Mouse (Mus musculus) frontal cortex, adult 2 months (tissue): ENCODE measurements at regions not wholly inside any gene's neighbourhood (a gene's known extent, or its start where the extent isn't known, plus 50 kb on each side); places are given as distances from the start of the nearest gene placed in this dataset.

Source experiments
- DNase-seq, 2 experiments: peaks; one replicate each; pipeline ENCODE4 v3.0.0; 2022; ENCODE audit warnings: low spot score in 1 of 2; ENCODE audit errors: extremely low spot score in 1 of 2

DNA sequence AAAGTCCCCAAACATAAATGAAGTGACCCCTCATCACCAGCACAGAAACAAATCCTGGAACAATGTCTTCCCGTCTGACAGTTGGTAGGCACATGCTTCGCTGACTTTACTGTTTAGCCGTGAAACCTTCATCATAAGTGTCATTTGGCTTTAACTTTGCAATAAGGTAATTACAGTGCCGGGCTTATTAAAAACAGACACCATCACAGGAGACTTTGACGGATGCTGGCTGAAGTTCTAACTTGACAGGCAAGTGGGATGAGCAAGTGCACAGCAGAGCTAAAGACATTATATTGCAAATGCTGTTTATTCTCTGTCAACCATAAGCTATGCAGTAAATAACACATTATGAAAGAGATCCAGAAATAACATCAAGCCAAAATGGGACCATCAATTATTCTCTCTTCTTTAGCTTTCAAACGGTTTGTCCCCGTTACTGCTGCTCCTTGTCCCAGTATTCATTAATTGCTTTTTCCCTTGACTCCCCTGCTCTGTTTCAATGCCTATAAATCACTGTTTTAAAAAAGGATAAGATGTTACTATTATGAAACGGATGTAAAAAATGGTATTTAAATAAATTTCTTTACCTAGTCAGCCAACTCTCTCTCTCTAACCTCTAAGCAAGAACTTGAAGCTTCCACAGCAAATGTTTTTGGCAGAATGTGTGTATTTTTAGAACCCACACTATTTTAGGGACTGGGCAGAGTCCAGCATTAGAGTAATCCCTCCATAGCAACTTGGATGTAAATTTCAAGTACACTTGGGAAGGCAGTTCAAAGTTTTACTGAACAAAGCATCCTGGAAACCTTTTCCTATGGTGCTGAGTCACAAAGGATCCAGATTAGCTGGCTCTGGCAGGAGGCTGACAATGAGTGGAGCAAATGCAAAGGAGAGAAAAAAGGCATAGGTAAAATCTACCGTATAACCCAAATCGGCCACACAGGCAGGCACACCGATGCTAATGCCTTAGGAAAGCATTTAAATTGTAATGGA lies 464.4 kb downstream of the Rps29 start:
- DNase-seq = peak in 1 of 2 experiments; percentile 7

DNA sequence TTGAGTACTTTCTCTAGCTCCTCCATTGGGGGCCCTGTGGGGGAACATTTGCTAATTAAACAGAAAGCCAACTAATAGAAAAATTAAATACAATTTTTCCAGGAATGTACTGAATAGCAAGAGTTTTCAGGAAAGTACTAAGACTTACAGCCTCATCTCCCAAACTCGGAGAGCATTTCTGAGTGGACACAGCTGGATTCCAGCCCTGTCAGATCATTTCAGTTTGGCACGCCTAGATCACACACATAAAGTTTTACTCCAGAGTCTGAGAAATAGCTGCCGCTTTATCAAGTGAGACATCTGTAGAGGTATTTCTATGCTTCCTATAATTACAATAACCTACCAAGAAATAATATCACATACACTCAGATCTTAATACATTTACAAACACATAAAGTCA lies 470.7 kb downstream of the Rps29 start:
- DNase-seq = no peak

DNA sequence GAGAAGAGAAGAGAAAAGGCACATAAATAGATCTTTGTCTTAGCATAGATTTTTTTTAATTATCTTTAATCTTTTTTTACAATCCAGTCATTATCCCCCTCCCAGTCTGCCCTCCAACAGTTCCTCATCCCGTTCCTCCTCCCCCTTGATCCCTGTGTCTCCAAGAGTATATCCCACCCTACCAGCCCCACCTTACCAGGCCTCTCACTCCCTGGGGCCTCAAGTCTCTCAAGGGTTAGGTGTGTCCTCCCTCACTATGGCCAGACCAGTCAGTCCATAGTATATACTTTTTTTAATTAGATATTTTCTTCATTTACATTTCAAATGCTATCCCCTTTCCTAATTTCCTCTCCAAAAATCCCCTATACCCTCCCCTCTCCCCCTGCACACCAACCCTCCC lies 475.1 kb downstream of the Rps29 start:
- no peak for DNase-seq

DNA sequence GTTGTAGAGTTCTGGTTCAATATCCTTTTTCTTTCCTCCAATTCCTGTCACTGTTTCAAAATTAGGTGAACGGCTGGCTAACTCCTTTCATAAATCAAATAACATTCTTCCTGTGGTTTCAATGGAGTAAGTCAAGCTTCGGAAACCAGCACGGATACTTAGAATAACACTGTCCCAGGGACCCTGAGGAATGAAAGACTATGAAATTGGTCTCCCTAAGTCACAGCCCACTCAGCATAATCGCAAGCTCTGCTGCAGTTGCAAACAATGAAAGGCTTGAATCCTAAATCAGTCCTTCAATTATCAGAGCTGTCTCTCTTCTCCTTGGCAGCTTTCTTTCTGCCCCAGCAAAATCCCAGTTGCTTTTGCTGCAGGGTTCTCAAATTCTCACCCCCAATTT lies 475.8 kb downstream of the Rps29 start:
- no peak for DNase-seq

DNA sequence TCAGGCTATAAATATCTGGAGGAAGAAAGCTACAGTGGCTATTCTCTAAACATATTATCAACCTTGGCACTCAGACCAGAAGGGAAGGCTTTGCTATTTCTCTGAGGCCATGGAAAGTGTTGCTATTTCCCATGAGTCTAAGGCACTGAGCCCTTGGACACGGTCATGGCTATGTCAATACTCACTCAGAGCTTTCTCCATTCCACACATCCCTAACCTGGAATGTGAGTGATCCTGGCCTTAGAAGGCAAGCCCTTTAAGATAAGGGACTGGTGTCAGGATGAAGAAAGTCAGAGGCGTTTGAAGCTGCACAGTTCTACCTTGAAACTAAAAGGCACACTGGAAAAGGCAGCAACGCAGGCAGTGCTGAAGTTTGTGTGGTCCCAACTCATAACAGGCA lies 478.3 kb downstream of the Rps29 start:
- DNase-seq = no peak

DNA sequence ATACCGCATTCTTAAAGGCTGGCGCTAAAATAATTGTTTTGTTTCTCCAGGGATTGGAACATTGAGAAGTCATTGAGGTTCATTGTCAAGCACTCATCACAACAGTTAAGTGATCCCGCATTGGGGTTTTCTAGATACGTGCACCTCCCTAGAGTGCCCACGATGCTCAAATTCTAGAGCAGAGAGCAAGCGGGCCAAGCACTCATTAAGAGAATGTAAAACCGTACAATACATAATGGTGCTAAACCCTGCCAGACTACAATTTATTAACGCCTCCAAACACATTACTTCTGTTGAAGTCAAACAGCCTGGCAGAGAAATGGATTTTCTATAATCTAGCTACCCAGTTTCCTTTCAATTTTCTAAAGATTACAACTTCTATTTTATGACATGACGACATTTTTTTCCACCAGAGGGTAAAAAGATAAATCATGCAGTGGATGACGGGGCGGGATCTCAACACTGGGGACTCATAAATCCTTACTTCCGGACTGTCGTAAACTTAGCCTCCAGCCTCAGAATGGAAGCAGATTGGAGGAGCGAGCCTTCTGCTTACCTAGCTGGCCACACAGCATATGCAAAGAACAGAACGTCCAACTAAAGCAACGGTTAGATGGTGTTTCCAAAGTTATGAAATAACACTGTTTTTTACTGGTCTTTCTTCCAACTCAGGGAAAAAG lies 482.8 kb downstream of the Rps29 start:
- DNase-seq = no peak

DNA sequence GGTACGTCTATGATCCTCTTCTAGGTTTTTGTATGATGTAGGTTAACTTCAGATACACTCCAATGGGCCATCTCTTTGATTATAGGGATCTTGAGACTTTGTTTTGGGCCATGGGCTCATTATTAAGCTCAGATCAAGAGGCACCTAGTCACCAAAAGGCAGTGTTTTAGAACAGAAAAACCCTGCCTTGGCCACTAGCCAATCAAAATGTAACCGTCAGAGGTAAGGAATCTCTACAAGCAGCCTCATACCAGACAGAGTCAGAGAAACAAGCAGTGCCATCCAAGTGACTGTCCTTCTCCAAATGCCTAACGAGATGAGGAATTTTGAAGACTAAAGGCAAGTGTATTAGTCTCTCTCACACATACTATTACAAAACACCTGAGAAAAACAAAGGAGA lies 487.0 kb downstream of the Rps29 start:
- no peak for DNase-seq

DNA sequence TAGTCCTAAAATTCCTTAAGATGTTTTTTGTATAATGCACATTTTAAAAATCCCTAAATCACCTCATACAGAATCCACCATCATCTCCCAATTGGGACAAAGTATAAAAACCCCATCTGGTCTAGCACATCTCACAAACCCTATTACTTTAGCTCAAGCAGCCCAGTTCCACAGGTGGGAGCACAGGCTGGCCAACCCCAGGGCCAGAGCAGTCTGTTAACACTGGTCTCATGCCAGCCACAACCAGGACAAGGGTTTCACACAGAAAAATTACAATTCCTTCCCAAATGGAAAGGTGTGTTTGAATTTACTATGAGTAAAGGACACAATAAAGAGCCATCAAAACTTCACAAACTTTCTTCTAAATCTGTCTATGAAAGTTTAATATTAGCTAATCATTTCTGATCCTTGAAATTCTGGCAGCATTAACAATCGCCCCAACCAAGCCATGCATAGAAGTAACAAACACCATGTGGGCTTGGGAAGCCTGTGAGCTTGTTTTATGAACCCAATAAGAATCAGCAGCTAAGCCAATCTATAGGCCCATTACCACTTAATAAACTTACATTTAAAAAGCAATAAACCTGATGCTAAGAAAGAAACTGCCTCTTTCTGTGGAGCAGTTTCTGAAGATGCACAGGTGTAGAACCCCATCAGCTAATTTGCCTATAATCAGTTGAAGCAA lies 512.9 kb downstream of the Rps29 start:
- no peak for DNase-seq

DNA sequence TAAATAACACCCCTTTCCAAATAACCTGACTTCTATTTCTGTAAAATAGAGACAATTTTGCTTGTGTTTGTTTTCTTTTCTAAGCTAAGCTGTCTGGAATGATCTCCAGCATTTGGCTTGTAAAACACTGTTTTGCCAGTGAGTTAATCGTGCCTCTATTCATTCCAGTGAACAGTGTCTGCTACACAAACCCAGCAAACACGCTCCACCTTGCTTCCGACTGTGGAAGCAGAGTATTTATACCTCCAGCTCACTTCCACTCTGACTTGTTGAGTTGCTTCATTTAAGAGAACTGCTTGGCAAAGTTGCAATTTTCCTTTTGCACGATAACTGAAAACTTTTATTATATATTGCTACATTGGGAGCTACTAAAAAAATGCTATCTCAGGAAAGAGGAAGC lies 515.3 kb downstream of the Rps29 start:
- DNase-seq = peak in 1 of 2 experiments; percentile 22

DNA sequence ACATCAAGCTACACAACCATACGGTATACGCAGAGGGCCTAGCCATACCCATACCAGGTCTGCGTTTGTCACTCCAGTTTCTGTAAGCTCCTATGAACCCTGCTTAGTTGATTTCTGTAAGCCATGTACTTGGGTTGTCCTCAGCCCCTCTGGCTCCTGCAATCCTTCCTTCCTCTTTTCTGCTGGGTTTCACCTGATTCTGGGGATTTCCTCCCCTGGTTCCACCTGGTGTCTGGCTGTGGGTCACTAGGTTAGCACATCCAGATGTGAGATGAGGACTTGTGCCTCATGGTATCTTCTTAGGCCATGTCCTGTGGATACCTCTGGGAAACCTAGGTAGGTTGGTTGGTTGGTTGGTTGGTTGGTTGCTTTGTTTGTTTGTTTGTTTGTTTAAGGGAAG lies 526.5 kb downstream of the Rps29 start:
- no peak for DNase-seq

DNA sequence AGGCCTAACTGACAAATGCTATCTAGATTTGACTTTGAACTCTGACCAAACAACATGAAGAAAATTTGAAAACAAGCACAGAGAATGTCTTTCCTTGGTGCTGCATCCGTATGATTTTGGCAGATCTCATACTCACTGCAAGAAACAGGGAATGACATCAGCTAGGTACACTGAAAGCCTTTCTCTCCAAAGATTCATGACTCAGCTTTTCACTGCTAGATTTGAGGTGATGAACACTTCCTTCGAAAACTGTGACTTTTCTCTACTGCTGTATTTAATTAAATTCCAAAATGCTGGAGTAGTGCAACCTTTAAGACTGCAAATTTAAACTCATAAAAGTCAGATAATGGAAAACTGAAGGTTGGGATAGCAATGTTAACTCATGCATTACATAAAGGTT lies 540.6 kb downstream of the Rps29 start:
- peak in 1 of 2 experiments; percentile 52 for DNase-seq

DNA sequence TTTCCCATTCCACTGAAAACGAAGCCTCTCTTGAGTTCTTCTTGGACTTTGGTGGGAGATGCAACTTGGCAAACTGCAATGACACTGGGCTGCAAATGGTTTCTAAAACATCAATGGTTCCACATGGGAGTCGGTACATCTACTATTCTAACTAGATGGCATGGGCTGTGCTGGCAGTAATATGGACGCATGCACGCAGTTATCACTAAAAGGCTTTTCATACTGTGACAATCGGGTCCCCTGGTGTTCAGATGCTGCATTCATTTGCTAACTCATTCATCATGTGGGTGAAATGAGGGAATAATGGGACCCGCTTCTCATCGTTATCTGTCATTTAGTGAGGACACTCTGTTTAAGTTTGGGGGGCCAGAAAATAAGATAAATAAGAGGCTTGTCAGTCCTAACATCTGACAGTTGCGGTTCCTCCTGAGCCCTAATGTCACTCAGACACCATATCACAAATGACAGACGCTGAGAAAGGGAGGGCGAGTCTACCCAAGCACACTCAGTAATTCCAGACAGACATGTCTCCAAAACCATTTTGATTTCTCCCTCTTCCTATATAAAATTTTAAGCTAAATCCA lies 553.5 kb downstream of the Rps29 start:
- no peak for DNase-seq

DNA sequence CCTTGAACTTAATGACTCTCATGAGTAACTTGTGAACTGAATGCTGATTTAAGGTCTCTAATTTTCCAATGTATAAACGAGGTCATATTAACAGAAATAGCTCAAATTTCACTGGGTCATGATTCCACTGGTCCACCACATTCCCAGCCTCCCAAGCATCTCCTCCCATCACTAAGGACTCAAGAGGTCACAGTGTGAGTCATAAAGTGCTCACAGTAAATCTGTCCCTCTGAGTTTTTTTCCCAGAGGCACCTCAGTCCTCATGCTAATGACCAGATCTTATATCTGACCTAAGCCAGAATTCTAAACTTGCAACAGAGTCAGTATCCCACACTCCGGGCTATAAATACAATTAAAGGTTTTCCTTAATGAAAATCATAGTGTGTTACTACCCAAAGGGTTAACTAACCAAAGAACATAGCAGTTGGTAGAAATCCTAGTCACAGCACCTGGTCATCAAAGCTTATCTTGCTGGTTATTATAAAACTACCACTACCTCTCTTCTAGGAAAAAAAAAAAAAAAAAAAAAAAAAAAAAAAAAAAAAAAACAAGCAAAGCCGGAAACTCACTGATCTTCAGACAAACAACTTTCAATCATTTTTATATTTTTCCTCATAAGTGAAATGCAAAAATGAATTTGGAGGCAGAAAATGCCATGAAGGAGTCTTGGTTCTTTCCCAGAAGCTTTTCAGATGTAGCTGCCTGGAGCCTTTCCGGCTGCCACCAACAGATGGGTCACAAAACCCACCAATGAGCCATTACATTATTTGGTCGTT lies 554.3 kb downstream of the Rps29 start:
- DNase-seq = no peak

DNA sequence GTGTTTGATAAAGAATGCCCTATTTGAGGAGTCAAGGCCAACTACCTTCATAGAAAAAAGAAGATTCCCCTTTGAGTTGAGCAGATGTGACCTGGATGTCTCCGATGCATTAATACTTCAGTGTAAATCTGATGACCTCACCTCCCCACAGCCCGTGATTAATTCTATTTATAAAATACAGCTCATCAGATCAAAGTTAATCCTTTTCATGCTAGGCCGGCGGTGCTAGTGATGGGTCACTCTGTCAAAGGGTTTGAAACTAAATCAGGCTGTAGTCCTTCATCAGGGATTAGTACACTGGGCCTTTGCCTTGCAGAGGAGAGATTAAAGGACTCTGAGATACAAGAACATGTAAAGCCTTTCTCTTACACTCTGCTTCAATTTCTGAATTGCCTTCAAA lies 556.3 kb downstream of the Rps29 start:
- no peak for DNase-seq

DNA sequence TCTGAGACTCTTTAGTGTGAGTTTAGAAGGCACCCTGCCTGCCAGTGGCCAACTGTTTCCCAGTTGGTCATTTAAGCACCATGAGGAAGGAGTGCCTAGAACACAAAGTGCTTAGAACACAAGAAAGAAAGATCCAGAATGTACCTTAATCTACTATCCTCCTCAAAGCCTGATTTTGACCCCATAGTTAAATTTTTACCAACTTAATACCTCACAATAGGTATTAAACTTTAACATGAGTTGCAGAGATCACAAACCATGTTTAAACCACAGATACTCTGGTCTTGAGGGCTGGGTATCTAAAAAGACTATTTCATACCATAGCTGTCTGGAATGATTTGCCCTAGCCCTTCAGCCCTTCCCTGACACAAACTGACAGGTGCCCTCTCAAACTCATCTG lies 557.6 kb downstream of the Rps29 start:
- no peak for DNase-seq

DNA sequence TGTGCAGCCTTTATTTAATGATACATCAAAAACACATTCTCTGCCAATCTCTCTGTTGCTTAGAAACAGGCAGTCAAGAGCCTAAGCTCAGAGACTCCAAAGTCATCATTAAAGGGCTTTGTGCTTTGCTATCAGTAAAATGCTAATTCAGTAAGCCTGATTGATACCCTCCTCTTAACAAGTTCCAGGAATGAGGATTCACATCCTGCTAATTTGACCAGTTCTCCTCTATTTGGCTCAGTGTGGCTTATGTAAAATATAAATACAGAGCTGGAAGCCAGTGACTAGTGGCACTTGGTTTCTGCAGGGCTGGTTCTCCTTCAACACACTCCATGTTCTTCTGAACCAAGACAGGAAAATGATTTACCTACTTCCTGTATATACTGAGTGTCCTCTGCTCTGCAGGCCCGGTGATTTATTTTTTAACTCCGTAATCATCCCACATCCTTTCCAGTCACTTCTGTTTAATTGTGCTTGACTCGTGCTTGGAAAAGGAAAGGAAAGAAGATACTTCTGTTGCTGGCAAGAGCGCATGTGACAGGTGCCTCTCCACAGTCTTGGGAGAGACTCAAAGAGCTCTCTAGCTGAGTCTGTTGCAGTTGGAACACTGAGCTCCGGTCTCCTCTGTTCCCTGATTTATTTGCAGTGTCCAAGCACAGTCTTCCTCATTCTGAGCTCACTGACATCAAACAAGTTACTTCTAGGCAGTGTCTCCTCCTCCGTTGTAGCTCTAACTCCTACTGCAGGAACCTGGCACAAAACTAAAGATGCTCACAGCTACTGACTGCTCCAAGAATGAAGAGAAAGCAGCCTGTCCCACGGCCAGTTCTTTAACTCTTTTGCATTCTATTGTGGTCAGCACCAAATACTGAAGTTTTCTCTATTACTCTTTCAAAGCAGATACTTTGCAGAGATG lies 559.0 kb downstream of the Rps29 start:
- DNase-seq = peak in 1 of 2 experiments; percentile 15

DNA sequence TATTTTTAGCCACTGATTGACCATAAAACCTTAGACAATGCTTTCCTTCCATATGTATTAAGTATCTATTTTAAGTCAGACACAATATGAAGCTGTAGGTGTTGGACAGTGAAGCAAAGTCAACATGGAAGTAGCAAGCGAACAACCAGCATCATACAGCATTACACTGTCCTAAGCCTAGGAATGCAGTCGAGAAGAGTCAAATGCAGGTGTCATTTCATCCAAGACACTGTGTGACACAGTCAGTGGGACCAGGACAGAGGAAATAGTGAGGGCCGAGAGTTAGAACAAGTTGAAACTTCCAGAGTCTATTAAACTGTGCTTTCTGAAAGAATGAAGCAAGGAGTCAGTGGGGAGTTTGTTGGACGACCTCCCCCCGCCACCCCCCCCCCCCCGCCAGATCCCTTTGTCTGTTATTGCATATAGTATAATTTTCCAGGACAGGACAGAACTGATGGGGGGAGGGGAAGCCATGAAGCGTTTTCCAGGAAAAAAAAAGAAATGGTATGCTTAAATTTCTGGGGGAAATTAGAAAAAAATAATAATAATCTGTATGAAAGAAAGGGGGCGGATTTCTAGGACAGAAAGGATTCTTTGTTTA lies 559.9 kb downstream of the Rps29 start:
- DNase-seq = no peak

DNA sequence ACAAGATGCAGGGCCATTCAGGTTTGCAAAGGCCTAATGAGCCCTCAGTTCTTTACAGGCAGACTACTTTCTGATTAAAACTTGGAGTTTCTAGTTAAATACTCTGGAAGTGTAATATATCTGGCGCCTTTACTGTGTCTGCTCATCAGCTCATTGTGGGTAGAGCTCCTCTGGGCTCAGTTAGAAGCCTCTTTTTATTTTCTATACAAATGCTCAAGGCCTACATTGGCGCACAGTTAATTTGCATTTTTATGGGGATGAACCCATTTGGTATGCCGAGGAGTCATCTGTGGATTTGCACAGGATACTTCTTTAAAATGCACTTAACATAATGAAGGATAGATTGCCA lies 573.5 kb downstream of the Rps29 start:
- DNase-seq = no peak
